Mouse (Mus musculus) thymus, adult 2 months (tissue): ENCODE measurements at regions not wholly inside any gene's neighbourhood (a gene's known extent, or its start where the extent isn't known, plus 50 kb on each side); places are given as distances from the start of the nearest gene placed in this dataset.

Source experiments
- CTCF ChIP-seq: fragments of 200-500 bp; IDR thresholded peaks from 2 replicates; pipeline ENCODE4 v1.5.1; 2012; ENCODE audit warnings: mild to moderate bottlenecking, control low read depth, low read length, moderate library complexity, borderline replicate concordance; ENCODE audit not compliant: control insufficient read depth, poor library complexity, insufficient read depth; ENCODE audit errors: extremely low read depth
- POLR2A ChIP-seq: fragments of 200-500 bp; IDR thresholded peaks from 2 replicates; pipeline ENCODE4 v1.6.1; 2012; ENCODE audit warnings: mild to moderate bottlenecking, low read length, control low read depth, moderate library complexity; ENCODE audit not compliant: control insufficient read depth, poor library complexity, insufficient read depth; ENCODE audit errors: extremely low read depth

DNA sequence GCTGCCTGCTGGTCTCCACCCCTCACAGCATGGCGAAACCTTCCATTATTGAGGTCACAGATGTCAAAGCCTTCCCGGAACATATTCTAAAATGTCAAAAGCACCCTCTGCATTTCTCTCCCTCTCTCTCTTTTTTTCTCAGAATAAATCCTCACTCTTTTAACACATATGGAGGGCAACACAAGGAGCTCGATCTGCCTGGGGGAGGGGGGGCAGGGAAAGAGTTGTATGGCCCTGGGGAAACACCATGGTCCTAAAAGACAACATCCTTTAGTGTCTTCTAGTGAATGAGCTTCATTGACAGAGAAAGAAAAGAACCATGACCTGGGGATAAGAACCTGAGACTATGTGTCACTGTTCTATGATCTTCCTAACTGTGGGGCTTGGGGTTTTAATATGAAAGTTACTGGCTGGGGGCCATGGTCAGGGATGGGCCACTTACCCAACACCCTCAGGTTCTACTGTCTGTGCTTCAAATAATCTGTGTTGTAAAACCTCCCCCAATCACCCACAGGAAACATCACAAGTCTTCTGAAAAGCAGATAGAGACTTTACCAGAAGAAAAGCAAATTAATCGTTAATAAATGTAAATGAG, 223.0 kb downstream of the Rnf144a start:
- no peak for TF ChIP-seq CTCF
- TF ChIP-seq POLR2A = no peak
